Mouse (Mus musculus) T-helper 2 cell (primary cell): ENCODE measurements at regions not wholly inside any gene's neighbourhood (a gene's known extent, or its start where the extent isn't known, plus 50 kb on each side); places are given as distances from the start of the nearest gene placed in this dataset.

Experiments
- in situ Hi-C: fragments of 300-600 bp; cut with MboI, MseI; formaldehyde crosslinking; loops from one replicate; pipeline ENCODE4 v1.15.1; 2025; ENCODE audit warnings: high pct_unique_total_duplicates

DNA sequence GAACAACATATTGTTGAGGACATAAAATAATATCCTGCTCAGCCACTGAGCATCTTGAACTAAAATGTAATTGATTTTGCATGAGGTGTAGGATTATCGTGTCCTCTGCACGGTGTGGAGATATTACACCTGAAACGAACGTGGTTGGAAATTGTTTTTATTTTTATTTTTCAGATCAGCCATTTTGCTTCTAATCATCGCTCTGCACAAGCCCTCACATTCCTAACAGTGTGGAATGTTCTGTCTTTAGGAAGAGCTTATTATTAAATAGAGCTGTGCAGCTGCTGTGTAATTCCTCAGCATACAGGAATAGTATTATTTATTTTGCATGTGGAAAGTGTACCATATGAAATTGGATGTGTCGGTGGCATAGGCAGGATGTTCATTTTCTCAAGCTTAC, 1014.3 kb downstream of the Adgrl2 start:
- in situ Hi-C loops = no loop called here

DNA sequence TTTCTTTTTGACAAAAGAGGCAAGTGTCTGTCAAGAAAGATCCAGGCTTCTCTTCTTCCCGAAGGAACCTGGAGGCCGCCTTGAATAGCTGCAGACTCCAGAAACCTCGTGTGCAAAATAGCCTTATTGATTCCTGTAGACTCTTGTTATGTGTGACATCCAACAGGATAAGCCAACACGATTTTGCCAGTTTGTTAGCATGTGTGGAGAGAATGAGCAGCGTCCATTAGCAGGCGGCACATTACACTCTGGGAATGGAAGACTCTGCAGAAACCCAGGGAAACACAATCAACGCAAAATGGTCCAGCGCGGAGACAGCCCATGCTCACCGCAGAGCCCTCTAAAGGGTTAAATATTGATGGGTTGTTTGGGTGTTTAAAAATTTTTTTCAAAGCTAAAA, 1014.9 kb downstream of the Adgrl2 start:
- in situ Hi-C loops = no loop called here

DNA sequence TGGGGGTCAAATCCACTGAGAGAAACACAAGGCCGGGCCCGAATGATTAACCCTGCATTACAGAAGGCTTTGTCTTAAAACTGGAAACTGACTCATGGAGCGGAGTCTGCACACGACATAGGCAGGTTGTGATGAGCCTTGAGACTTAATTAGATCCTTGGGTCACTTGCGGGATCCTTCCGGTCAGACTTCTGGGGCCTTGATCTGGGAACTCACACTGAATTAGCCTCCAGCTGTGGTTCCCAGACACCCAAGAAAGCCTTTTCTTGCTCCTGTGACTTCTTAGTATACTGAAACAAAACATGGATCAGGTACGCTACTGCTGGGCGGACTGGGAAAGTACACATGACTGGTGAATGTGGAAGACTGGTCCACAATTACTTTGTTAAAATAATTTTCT, 1015.8 kb downstream of the Adgrl2 start:
- in situ Hi-C loops = no loop called here

DNA sequence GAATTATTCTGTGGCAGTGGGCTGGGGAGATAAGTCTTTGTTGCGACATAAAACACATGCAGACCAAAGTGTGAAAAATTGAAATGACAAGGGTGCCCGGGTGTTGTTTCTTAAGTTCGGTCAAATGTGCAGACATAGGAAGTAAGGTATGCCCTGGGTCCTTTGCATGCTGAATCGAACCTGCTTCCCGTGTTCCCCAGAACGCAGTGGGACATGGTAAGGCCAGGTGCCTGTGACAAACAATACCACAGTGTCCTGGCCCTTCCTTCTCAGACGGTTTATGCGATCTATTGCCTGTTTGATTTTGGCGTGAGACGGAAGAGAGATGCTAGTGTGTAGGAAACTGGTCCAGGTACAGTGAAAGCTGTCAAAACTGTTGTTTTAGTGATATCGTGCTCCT, 1022.1 kb downstream of the Adgrl2 start:
- in situ Hi-C loops = no loop called here

DNA sequence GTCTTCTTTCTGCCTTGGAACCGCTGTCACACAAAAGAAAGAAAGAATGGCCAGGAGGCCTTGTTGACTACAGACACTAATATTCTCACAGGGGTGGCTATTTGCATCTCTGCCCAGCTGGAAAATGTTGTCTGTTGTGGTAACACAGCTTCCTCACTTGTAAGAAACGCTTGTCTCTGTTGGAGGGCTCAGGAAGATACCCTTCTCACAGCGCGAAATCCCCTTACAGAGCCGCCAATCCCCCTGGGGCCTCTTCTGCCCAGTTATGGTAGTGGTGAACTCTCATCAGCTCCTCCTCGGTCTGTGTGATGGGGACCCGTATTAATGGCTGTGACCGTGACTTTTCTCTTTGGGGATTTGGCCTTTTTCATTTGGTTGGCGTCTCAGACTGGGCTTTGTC, 1022.5 kb downstream of the Adgrl2 start:
- in situ Hi-C loops = no loop called here

DNA sequence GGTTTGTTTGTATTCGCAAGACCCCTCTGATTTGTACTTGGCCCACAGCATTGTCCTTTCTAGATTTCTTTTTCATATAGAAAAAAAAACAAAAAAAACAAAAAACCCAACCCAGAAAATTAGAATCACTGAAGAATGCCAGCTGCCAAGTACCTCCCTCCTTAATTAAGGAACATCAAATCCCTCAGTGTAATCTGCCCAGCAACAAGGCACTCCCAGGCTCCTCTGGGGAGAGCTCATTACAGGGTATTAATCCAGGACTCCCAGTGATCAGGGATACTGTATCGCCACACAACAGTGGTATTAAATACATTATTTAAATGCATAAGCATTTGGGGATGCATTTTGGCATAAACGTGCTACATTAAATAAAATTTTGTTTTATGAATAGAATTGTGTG, 1023.1 kb downstream of the Adgrl2 start:
- in situ Hi-C loops = no loop called here

DNA sequence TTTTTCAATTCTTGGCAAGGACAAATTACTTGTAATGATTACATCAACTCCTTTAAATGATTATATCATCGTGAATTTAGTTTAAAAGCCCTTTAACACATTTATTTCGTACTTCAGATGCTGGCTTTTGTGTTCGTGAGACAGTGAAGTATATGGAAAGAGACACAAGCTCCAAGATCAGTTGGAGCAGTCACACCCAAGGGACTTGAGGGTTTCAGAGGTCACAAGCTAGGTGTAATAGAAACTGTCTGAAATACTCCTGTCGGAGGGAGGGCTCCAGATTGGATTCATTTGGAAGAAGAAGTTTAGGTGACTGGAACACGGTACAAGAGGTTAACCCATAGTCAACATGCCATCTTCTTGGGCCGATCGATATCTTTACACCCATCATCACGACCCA, 1023.5 kb downstream of the Adgrl2 start:
- in situ Hi-C loops = no loop called here

DNA sequence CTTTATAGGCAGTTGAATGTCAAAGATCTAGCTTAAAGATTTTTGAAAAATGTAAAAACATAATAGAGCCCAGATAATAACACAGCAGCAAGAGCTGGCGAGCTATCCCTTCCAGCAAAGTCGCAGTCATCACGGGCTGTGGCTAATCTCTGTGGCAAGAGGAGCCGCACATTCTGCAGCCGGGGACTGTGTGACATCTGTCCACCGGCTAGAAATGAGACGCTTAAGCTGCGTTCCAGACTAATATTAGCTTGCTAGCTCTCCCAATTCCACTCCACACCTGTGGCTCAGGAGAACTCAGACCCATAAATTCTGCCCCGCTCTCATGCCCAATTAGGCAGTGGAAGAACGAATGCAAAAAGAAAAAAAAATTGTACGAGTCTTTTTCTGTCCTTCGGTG, 1024.0 kb downstream of the Adgrl2 start:
- in situ Hi-C loops = no loop called here

DNA sequence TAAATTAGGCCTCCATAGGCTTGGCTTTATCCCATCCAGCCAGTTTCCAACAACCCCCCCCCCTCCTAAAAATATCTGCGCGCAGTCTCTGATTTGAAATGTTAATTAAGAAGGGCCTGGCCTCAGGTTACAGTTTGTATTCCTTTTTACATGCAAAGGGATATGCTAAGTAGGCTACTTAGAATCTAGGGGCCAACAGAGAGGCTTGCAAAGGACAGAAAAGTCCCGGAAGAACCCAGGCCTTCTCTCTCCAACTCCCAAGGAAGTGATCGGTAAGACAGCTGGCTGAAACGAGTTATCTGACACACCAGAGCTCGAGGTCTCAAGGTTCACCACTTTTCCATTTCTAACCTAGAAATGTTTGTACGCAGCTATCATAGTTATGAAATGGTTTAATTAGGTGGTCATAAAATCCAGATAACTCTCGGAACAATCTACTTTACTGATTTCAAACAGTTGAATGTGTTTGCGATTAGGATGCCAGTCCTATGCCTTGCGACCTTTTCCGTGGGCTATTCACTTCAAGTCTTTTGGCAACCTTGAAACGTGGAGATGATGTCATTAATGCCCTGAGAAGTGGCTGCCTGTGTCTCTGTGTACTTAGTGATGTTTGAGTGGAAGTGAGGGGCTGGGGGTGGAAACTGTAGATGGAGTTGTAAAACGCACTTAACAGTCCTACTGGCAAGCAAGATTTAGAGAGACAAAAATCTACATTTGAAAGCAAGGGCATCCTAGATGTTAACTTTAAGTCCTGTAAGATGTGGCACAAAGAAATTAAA, 1026.5 kb downstream of the Adgrl2 start:
- in situ Hi-C loops = no loop called here

DNA sequence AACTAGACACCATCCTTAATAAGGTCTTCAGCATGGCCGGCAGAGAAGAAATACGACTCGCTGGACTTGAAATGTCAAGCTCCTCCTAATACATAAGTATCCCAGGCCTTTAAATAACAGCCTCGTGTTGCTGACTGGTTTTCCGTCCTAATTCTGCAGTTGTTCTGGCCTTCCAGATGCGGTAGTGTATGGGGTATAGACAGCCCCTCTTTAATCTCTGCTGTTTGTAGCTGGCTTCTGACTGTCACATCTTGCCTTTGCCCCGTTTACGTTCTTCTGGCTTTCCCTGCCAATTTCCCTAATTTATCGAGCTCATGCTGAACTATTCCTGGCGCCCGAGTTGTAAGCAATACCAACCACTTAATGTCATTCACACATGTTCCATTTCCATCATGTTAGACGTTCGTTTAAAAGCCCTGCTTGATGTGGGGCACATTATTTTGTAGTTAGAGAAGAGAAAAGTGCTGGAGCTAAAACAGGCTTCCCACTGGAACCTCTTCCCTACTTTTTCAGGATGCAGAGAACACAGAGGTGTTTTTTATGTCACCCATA, 1042.2 kb downstream of the Adgrl2 start:
- in situ Hi-C loops = no loop called here

DNA sequence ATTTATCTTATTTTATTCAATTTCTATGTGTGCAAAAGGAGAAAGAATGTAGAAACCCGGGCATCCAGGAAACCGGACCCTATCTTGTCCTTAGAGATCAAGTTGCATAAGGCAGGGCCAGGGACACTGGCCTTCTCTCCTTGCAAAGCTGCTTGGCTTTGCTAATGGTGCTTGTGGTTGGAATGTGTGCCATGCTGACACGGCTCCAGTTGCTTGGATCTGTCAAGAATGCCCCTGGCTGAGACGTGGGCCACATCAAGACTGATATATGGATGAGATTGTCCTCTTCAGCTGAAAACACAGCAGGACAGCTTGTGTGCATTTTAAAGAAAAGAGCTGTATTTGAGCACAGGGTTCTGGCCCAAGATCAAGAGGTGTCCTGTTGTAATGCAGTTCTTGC, 1047.0 kb downstream of the Adgrl2 start:
- in situ Hi-C loops = no loop called here

DNA sequence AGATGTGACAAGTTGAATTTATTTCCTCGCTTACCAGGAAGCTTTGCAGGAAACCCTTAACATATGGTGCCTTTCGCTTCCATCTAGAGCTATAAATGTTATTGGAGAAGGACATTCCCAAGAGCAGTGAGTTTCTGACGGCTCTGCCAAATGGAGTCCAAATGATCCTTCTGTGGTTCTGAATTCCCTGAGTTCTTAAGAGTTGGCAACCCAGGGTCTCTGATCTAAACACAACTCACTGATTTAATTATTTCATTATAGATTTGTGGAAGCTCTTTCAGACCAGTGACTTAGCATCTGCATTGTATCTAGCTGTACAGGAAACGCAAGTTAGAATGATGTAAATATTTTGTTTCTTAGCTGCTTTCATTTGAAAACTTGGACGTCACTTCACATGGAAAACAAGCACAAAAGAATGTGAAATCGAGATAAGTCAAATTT, 1059.5 kb downstream of the Adgrl2 start:
- in situ Hi-C loops = no loop called here

DNA sequence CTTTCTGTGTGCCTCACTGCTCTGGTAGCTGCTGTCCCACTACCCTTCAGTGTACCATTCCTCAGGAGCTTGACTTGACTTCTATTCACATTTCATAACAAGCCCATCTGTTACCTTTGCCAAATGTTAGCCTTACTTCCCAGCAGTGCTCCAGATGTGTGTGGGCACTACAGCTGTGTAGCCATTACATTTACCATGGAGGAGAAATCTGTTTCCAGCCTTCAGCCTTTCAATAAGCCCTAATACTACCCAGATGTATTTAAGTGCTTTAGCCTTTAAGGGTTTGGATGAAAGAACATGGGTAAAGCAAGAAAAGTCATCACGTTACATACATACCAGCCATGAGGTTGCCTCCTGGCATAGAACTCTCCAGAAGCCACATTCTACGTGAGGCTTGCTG, 1068.0 kb downstream of the Ttll7 start:
- in situ Hi-C loops = no loop called here

DNA sequence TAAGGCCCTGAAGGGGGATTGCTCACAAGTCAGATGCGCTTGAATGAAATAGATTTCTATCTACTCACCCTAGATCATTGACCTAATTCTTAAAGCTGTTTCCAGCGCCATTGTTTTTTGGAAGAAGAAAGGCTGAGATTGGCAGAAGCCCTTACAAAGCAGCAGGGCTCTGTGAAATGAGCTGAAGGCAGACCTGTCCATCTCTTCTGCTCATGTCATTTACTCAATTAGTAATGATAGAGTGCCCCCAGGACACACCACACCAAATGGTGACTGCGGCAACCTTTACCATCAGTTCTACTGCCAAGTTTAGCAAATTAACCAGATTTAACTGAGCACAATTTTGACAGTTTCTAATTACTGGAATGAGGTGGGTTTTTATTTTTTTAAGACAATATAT, 1067.5 kb downstream of the Ttll7 start:
- in situ Hi-C loops = no loop called here

DNA sequence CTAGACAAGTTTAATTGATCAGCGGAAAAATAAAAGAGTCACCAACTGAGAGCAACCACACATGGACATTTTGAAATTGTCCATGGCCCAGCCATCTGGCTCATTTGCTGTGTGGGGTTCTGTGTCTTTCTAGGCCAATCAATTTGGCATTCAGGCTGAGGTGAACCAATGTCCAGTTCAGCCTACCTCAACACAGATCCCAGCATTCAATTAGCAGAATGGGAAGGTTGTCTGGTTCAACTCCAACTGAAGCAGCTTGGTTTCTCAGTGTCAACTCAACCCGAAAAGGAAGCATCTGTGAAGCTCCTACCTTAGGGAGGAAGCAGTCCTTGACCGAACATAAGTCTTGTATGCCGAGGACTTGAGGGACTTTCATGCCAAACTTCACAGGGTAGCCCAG, 1067.0 kb downstream of the Ttll7 start:
- in situ Hi-C loops = no loop called here

DNA sequence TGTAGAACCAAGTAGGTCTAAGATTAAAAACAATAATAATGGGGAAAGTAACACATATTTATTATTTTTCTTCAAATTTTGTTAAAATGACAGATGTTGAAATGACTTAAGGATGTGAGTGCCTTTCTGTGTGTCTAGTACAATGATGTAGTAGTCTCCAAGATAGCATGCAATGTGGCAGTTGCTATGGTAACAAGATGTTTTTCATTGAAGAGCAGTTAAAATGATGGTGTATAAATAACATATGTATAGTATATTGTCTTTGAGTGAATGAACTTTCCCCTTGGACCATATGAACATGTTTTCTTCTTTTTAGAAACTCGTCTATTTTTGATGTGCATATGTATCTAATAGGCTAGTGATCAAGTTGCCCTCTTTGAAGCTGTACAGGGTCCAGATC, 1044.6 kb downstream of the Ttll7 start:
- in situ Hi-C loops = no loop called here

DNA sequence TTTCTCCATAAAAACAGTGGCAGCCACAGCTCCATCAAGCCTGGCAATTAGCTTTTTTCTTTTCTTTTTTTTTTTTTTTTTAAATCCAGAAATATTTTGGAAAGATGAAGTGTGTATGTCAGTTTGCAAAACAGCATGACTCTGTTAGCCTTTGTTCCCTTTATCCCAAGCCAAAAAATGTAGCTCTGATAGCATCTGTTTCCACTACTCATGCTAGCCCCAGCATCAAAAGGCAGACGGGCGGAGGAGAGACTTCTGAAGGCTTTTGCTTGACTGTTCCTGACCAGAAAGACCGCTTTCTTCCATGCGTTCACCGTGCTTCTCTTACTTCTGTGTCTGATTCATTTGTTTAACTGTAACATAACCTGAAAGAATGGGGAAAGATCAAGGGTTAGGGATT, 1039.5 kb downstream of the Ttll7 start:
- in situ Hi-C loops = no loop called here

DNA sequence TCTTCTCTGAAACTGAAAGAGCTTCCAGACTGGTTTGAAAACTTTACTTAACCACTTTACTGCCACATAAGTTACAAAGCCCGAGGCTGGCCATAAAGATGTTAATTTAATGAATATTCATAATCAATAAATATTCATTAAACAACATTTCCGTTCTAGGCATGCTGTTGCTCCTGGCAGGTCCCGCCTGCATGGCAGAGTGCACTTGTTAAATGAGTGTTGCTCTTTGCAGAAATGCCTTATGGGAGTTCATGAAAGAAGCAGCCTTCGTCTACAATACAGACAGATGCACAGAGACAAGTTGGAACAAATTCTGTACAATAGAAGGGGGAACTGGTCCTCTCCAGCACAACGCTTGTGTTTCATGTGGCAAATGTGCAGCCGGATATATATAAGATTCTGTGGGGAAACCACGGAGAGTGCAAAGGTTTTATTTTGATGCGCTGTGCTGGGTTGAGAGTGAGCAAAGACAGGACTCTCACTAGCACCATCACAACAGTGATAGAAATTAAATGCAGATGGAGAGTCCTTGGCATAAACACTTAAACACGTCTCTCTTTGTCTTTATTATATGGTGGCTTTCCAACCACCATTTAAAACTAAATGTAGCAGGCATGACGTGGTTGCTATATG, 1034.2 kb downstream of the Ttll7 start:
- in situ Hi-C loops = no loop called here

DNA sequence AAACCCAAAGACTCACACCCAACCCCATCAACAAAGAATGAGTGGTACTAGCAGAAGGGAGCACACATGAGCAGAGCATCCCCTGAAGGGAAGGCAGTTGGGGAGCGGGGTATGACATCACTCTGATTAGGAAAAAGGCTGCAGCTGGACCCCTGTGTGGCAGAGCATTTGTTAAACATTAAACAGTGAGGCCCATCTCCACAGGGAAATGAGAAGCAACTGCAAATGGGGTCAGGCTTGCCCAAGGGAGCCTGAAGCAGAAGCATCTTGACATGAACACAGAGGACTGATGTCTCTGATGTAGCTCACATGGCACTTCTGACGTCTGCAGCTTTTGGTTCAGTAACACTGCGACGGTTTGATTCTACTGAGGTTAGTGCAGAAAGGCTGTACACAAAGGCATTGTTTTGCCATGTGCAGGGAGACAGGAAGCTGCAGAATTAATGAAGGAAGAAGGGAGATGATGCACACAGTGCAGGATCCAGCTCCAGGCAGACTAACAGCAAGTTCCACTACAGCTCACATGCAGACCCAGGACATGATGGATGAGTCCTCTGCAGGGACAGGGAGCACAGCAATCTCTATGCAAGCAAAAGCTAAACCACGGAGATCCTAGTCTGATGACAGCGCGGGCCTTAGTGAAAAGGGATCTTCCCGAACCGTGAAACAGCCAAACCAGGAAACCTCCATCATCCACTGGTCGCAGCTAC, 1030.9 kb downstream of the Ttll7 start:
- in situ Hi-C loops = no loop called here

DNA sequence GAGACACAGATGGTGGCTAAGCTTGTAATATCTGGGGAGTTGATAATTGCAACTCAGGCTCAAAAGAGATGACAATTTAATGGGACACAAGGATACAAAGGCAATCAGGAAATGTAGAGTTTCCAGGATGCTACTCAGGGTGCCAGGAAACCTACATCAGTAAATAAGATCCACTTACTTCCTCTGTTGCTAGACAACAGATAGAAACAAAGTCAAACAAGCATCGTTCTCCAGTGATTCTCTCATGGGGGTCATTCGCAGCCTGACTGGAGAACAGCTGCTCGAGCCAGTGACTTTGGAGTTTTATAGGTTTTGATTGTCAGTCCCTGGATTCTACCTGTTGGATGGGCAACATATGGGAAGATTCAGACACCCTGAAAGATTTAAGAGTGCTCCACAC, 1026.5 kb downstream of the Ttll7 start:
- in situ Hi-C loops = no loop called here

DNA sequence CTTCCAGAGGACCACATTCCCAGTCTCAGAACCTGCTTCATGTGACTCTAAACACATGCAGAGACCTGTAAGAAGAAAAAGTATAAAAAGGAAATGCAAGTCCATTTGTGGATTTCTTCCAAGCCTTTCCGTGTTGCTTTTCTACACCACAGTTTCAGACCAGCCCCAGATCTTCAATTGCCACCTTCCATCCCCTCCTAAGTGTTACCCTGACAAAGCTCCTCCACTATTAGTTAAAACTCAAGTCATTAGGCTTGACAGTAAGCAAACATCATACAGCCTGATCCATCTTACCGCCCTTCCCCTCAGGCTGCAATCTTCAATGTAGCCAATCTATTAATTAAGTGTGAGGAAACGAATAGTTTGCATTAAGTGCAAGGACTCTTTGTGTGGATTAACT, 1016.1 kb downstream of the Ttll7 start:
- in situ Hi-C loops = loop anchor here (10.0 kb wide), 1 partner anchor 1563 kb away; no protein-coding TSS in a partner anchor

DNA sequence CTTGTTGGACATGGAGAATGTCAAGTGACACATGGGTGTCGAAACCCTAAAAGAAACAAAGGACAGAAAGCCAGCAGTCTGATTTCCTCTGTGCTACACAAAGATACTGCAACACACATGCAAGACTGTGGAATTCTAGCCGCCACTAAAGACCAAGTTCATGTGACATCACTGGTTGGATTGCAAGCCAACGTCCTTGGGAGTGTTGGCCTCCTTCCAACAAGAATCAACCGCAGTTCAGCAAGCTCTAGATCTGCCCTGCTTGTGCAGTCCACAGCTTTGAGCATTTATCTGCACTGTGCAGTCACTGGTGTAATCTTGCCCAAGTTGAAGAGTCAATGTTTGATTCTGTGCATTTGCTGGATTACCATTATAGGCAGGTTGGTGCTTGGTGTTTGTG, 1001.2 kb downstream of the Ttll7 start:
- in situ Hi-C loops = no loop called here

DNA sequence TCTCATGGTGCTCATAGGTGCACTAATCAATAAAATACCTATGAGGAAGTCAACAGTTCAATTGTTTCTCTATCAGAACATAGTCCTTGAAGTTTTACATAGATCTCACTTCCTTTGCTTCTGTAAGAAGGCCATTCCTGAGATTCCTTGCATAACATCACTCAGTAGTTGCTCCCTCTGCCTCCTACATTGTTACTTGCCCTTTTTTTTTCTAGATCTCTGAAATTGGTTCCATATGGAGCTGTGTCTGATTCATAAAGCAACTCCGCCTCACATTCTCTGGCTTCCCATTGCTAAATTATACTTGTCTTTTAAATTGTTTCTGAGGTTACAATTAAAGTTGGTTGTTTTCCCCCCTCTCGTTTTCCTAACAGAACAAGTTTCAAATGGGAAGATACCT, 1000.7 kb downstream of the Ttll7 start:
- in situ Hi-C loops = no loop called here
